Mouse (Mus musculus): ENCODE measurements at regions not wholly inside any gene's neighbourhood (a gene's known extent, or its start where the extent isn't known, plus 50 kb on each side); places are given as distances from the start of the nearest gene placed in this dataset.

DNA sequence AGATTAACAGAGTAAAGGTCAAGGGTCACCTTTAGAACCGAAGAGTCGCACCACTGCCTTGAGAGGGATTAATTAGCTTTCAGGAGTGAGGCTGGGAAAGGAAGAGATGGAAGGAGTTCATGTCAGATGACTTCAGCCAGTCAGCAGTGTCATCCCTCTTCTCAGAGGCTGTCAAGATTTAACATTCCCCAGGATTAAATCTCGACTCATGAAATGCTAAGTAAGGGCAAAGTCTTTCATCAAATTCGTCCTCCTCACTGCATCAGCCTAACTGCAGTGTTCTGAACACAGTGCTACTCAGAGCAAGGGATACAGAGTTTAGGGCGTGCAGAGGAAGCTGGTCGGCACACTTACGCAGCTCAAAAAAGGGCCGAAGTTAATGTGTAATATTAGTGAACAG, 135.1 kb upstream of the Plekha5 start:
- DNase-seq: no peak
- Histone ChIP-seq H3K27ac (no peak overlapping the region), H3K4me3 (no peak overlapping the region)
- intact Hi-C loops (cut with DNase I): no loop called here
- TF ChIP-seq CTCF (IDR thresholded peaks at IDR 0.05): no peak

DNA sequence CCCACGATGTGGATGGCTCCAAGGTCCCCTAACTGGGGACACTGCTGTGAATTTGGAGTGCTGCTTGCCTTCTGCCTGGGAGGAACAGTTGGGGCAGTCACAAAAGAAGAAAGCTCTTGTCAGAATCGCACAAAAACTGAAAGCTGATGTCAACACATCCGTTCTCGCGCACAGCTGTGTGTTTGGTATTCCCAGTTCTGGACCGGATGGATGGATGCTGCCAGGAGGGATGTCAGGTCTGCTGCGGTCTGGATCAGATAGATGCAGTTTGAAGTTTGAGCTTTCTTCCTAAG, 141.6 kb upstream of the Plekha5 start:
- intact Hi-C loops (cut with DNase I): no loop called here
- TF ChIP-seq CTCF (IDR thresholded peaks at IDR 0.05): no peak
- Histone ChIP-seq H3K4me3 (peak overlapping the region; percentile 38; the same call in 1 of the 2 replicates), H3K27ac (peak overlapping the region; percentile 59)
- DNase-seq: peak; percentile 24

DNA sequence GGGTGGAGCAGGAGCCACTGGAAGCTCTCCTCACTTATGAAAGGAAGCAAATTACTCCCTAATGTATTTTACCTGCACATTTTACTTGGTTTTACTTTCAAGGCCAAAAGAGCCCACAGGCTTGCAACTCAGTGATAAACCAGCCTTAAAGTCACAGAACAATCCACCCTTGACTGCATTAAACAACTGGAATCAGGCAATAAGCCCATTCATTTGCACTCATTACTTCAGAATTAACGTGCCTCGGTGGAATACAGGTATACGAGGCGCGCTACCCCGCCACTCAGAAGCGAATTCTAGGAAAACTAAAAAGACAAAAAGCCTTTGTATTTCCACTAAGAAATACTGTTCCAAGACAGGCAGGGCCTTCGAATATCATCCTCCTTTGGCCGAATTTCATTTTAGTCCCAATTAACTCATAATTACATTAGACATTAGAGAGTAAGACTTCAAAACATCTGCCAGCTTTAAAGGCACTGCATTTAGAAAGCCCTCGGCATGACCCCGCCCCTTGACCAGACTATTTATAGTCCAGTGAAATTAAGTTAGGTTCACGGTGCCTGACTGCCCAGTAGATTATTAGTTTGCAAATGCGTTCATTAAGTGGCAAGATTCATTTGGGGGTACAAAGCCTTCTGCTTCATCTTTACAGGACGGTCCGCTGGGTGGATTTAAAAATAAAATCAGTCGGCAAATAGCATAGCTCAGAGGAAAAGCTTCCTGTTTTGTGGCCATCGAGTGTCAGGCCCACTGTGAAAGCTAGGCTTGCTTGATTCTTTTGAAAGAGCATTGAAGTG, 142.2 kb upstream of the Plekha5 start:
- intact Hi-C loops (cut with DNase I): no loop called here
- no peak for TF ChIP-seq CTCF (IDR thresholded peaks at IDR 0.05)
- DNase-seq: no peak
- Histone ChIP-seq H3K27ac (peak overlapping the region; percentile 59), H3K4me3 (peak overlapping the region; percentile 38; the same call in 1 of the 2 replicates)

DNA sequence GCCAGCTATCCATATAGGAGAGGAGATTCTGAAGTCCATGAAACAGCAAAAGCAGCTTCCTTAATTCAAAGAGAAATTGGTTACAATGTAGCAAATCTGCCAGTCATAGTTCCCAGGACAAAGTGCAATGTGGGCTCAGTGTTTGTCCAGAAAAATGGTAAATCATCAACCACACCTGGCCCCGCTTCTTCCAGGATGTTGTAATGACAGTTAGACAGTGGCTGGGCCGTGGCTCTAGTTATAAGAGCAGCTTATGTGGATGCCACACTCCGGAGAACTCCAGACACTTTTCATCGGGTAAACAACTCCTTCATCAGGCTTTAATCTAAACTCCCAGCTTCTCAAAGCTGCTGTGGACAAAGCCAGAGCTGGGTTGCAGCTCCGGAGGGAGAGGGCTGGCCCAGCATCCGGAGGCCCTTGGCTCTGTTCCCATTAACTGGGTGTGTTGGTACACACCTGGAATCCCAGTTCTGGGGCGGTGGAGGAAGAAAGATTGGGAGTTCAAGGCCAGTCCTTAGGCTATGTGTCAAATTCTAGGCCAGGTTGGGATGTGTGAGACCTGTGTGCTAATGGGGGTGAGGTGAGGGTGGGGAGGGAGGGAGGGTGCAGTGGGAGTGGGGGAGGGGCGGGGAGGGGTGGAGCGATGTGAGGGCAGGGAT, 142.9 kb upstream of the Plekha5 start:
- no peak overlapping the region for H3K27ac ChIP-seq
- intact Hi-C loops (cut with DNase I): no loop called here

DNA sequence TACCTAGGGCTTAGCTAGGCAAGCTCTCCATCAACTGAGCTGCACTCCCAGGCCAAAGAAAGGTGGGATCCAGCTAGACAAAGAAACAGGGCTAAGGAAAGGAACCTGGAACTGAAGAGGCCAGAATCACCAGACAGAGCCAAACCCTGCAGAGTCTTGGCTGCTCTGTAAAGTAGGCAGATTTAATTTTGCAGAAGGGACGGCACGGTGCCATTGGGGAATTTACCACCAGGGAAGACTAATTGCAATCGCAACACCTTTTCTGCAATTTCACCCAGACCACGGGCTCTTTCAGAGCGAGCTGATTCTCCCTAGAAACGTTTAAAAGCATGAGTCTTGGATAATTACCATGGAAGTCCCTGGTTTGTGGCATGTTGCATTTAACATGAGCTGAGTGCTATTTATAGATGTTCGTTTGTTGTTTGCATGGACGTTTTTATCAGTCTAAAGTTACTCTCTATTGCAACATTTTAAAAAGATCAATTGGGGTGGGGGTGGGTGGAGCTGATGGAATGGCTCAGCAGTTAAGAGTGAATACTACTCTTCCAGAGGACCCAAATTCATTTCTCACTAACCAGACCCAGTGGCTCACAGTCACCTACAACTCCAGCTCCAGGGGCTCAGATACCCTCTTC, 144.0 kb upstream of the Plekha5 start:
- DNase-seq: no peak
- TF ChIP-seq CTCF (IDR thresholded peaks at IDR 0.05): no peak
- H3K27ac ChIP-seq: no peak overlapping the region
- no peak overlapping the region for H3K4me3 ChIP-seq
- intact Hi-C loops (cut with DNase I): no loop called here

More for the DNA sequence above, 142.9 kb upstream of the Plekha5 start:
- DNase-seq: no peak
- TF ChIP-seq CTCF (IDR thresholded peaks at IDR 0.05): no peak
- no peak overlapping the region for H3K4me3 ChIP-seq

DNA sequence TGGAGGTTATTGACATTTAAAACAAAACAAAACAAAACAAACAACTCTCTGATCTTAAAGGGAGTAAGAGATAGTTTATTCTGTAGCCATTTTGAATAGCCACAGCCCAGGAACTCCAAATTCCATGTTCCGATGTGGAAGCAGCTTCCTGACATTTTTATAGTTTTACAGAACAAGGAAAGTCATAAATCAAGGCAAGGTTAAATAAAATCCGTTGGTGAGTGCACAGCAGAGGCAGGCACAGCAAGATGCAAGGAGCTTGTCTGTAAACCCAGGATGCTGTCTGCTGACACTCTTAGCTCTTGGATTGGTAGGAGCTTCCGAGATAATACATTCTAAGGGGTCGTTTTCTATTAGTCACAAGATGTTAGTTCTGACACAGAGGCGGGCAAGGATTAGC, 145.1 kb upstream of the Plekha5 start:
- TF ChIP-seq CTCF (IDR thresholded peaks at IDR 0.05): no peak
- Histone ChIP-seq H3K27ac (no peak overlapping the region), H3K4me3 (no peak overlapping the region)
- DNase-seq: no peak
- intact Hi-C loops (cut with DNase I): no loop called here

DNA sequence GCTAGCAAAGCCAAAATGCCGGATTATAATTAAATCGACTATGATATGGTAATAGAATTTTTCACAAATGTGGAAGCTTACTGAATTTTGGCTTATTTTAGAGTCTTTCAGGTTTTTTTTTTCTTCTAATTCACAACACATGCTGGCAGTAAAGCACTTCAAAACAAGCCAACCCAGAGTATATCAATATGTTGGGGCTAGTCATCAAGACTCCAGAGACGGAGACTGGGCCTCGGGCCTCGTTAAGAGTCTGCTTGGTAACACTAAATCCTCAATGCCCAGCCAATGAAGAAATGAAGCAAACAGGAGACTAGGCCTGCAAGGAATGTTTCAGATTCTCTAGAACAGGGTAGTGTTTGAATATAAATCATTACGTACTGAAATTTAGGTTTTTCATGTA, 153.3 kb upstream of the Plekha5 start:
- intact Hi-C loops (cut with DNase I): no loop called here
- no peak overlapping the region for H3K27ac ChIP-seq
- no peak for TF ChIP-seq CTCF (IDR thresholded peaks at IDR 0.05)
- DNase-seq: no peak
- no peak overlapping the region for H3K4me3 ChIP-seq

DNA sequence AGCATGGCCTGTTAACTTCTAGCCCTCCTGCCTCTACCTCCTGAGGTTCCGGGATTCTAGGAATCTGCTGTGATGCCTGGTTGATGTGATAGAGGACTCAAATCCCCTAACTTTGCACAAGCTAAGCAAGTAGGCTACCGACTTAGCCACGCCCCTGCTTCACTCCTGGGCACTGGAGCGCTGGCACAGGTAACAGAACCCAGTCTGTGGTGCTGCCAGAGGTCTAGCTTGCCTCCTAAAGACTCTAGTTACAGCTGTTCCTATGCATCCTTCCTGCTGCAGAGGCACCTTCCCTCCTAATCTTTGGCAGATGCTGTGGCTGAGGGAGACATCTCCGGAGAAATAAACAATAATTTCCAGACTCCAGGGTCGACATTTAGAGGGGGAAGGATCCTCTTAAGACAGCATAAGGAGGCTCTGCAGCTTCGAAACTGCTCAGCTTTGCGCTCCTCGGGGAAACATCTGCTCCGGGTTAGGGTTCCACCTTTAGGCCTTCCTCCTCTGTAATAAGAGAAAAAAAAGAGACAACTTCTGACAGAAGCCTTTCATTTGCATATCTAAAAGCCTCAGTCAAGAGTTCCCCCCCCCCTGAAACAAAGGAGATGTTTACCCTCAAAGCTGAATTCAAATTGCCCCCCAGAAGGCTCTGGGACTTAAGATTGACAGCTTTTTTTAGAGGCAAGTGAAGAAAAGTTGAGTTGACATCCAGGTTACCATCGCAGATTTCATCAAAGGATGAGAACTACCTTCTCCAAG, 155.4 kb upstream of the Plekha5 start:
- intact Hi-C loops (cut with DNase I): no loop called here
- no peak for TF ChIP-seq CTCF (IDR thresholded peaks at IDR 0.05)
- no peak for DNase-seq
- no peak overlapping the region for H3K4me3 ChIP-seq
- H3K27ac ChIP-seq: no peak overlapping the region

DNA sequence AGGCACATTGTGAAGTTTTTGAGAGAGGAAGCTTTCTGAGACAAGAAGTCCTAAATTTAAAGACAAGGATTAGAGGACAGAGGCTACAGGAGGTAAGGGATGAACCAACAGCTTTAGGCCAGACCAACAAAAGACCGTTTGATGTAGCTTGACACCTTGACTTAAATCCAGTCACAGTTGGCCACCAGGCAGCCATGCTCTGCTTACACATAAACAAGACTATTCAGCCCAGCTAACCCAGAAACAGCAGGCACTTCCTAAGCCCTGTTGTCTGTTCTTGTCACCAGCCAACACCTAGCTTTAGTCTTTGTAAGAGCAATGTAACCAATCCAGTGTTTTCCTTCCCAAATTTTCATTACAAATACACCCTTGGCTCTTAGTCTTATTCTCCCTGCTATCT, 159.9 kb upstream of the Plekha5 start:
- no peak for TF ChIP-seq CTCF (IDR thresholded peaks at IDR 0.05)

DNA sequence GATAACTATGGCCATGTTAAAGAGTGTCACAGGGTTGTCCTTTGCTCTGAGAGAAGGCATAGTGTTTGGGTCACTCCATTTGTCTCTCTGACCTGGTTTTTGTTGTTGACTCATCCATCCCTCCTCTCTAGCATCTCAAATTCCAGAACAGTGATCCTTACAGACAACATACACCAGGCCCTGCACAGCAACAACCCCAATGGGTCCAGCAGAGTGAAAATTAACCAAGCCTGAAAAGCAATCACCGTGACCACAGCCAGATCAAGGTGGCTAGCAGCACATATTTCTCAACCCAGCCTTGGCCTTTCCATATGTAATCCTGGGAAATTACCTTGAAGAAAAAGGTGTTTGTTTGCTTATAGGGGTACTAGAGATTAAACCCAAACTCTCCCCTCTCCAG, 162.0 kb upstream of the Plekha5 start:
- intact Hi-C loops (cut with DNase I): no loop called here
- no peak for DNase-seq
- no peak for TF ChIP-seq CTCF (IDR thresholded peaks at IDR 0.05)
- Histone ChIP-seq H3K27ac (no peak overlapping the region), H3K4me3 (no peak overlapping the region)

More for the DNA sequence above, 159.9 kb upstream of the Plekha5 start:
- Histone ChIP-seq H3K27ac (no peak overlapping the region), H3K4me3 (no peak overlapping the region)
- DNase-seq: no peak
- intact Hi-C loops (cut with DNase I): no loop called here

DNA sequence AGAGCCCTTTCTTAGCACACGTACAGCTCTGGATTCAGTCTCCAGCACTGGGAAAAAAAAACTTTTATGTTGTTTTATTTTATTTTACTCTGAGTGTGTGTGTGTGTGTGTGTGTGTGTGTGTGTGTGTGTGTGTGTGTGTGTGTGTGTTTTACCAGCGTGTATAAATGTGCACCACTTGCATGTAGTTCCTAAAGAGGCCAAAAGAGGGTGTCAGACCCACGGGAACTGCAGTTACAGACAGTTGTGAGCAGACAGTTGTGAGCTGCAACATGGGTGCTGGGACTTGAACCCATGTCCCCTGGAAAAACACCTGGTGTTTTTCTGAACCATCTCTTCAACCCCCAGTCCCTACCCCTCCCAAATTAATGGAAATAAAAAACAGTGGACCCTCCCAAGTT, 165.1 kb upstream of the Plekha5 start:
- intact Hi-C loops (cut with DNase I): no loop called here
- DNase-seq: no peak

DNA sequence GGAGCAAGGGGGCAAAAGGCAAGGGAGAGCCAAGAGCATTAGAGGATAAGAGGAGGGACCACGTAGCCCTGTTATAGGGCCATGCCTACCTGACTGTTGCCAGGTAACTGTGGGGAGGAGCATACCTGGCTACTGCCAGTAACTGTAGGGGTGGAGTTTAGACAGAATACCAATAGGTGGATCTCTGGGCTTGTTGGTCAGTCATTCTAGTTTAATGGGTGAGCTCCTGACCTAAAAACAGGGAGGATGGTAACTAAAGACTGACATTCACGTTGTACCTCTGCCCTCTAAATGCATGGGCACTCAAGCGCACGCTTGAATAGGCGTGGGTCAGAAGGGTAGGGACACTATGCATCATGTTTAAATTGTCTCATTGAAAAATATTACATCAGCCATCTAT, 165.8 kb upstream of the Plekha5 start:
- intact Hi-C loops (cut with DNase I): no loop called here
- Histone ChIP-seq H3K27ac (no peak overlapping the region), H3K4me3 (no peak overlapping the region)
- no peak for TF ChIP-seq CTCF (IDR thresholded peaks at IDR 0.05)
- no peak for DNase-seq

More for the DNA sequence above, 165.1 kb upstream of the Plekha5 start:
- Histone ChIP-seq H3K27ac (no peak overlapping the region), H3K4me3 (no peak overlapping the region)
- TF ChIP-seq CTCF (IDR thresholded peaks at IDR 0.05): no peak

DNA sequence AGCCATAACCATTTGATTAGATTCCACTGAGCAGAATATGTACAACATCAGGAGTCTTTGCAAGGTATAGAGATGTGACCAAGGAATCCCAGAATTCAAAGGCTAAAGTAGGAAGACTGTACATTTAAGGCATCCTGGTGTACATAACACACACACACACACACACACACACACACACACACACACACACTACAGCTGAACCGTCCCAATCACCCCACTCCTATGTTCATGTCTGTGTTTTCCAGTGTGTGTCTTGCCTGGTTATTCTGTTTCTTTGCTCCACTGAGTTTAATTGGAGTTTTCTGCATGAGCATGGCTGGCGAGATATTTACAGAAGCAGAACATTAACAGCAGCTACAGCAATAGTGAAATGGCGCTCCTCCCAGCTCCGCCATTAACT, 172.3 kb upstream of the Plekha5 start:
- intact Hi-C loops (cut with DNase I): no loop called here
- no peak for TF ChIP-seq CTCF (IDR thresholded peaks at IDR 0.05)
- DNase-seq: no peak
- H3K4me3 ChIP-seq: no peak overlapping the region
- no peak overlapping the region for H3K27ac ChIP-seq

Data from gastrocnemius, adult 2 months (tissue).